Mouse (Mus musculus): ENCODE data around the gene Runx3. TPM values are rescaled to one million over a fixed set of nuclear protein-coding genes. Genes with fewer than 3 reads are reported as not detected.
"Not testable (repeated sequence)": the region's sequence is repeated elsewhere in the genome, so short reads cannot be mapped to it uniquely, and the experiment has no call there.

Runx3 gene
- polyA plus RNA-seq, 1 experiment, result not detected

DNA sequence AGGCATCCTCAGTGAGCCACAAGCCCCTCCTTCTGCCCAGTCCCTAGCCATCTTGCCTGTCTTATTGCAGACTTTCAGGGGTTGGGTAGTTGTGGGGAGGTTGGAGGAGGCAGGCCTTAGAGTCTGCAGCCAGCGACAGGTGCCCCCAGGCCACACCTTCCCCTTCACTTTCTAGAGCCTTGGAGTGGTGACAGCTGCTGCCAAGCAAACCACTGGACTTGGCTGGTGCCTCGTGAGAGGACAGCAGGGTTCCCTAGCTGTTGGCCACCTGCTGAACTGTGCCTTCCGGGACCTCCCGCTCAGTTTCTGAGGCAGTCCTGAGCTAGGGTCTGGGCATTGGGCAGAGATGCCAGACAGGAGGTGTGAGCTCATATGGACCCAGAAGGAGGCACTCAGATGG is 49.0 kb downstream of the Runx3 start:
- no peak for TF ChIP-seq POLR2A (IDR thresholded peaks at IDR 0.05; ENCODE audit: insufficient read depth, low read depth, low read length)
- TF ChIP-seq CTCF (IDR thresholded peaks at IDR 0.05; ENCODE audit: insufficient read depth, low read depth, low read length), result no peak

DNA sequence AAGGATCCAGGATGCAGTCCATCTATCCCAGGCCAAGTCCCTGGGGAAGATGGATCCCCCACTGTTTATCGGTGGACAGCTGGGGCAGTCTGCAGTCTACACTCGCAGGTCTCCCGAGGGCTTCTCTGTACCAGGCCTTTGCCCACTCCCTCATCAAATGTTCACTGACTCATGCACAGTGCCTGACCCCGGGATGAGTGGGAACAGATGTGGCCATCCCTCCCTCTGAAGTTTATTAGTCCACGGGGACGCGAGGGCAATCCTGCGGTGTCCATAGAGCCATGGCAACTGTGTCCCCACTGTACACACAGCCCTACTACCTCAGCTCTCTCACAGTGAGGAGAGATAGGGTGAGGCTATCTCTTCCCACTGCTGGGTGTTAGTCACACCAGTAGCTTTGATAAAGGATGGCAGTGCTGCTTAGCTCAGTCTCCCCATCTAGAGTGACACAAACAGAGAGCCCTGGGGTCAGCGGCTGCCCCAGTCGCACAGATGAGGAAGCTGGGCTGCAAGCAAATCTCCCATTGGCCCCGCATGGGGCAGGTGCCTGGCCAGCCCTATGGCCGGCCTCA is 50.9 kb downstream of the Runx3 start:
- Histone ChIP-seq H3K4me3 (ENCODE audit: insufficient read depth, low read depth, low read length) (no peak overlapping the region), H3K4me1 (ENCODE audit: control insufficient read depth, insufficient read depth, low read length) (peaks cover 9% of the 10 kb centered on the region; the same call in 1 of the 2 replicates), H3K27ac (ENCODE audit: insufficient read depth, low read depth, low read length) (no peak overlapping the region)
- 92% methylated on average over 12 of the region's 12 CpGs for WGBS
- TF ChIP-seq CTCF (IDR thresholded peaks at IDR 0.05; ENCODE audit: insufficient read depth, low read depth, low read length), result no peak
- no peak for TF ChIP-seq POLR2A (IDR thresholded peaks at IDR 0.05; ENCODE audit: insufficient read depth, low read depth, low read length)

More for the DNA sequence above, 49.0 kb downstream of the Runx3 start:
- Histone ChIP-seq H3K4me3 (ENCODE audit: insufficient read depth, low read depth, low read length) (no peak overlapping the region), H3K4me1 (ENCODE audit: control insufficient read depth, insufficient read depth, low read length) (peaks cover 5% of the 10 kb centered on the region; the same call in 1 of the 2 replicates), H3K27ac (ENCODE audit: insufficient read depth, low read depth, low read length) (no peak overlapping the region)
- 72% methylated on average over 4 of the region's 4 CpGs for WGBS

DNA sequence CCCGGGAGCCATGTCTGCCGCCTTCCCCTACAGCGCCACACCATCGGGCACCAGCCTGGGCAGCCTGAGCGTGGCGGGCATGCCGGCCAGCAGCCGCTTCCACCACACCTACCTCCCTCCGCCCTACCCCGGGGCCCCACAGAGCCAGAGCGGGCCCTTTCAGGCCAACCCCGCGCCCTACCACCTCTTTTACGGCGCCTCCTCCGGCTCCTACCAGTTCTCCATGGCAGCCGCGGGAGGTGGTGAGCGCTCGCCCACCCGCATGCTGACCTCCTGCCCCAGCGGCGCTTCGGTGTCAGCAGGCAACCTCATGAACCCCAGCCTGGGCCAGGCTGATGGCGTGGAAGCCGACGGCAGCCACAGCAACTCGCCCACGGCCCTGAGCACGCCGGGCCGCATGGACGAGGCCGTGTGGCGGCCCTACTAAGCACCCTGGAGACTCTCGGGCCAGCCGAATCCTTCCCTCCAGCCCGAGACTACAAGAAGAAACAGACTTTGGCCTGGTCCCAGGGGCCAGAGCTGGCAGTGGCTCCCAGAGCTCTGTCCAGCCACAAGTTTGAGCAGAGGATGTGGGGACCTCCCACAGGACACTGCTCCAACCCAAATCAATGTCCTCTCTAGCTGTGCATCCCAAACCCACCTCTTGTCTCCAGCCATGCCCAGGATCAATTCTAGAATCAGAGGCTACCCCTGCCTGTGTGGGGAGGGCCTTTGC is 55.1 kb downstream of the Runx3 start:
- 23% methylated on average over 38 of the region's 38 CpGs for WGBS
- Histone ChIP-seq H3K4me1 (ENCODE audit: control insufficient read depth, insufficient read depth, low read length) (peaks cover 5% of the 10 kb centered on the region; the same call in 1 of the 2 replicates), H3K27ac (ENCODE audit: insufficient read depth, low read depth, low read length) (no peak overlapping the region), H3K4me3 (ENCODE audit: insufficient read depth, low read depth, low read length) (no peak overlapping the region)
- TF ChIP-seq CTCF (IDR thresholded peaks at IDR 0.05; ENCODE audit: insufficient read depth, low read depth, low read length) (no peak), POLR2A (IDR thresholded peaks at IDR 0.05; ENCODE audit: insufficient read depth, low read depth, low read length) (no peak)

DNA sequence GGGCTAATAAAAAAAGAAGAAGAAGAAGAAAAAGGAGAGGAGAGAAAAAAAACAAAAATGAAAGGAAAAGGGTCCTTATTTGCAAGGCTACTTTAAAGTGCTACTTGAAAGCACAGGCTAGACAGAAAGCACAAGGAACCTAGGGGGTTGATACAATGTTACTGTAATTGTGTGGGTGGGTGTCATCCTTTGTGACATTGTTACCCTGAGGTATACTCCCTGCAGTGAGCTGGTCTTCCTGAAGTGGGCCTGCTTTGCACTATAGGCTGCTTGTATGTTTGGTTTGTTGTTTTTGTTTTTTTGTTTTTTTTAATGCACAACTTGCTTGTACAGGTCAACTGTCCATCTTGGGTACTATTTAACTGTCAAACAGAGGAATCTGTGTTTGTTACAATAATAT is 57.1 kb downstream of the Runx3 start:
- Histone ChIP-seq H3K4me3 (ENCODE audit: insufficient read depth, low read depth, low read length) (no peak overlapping the region), H3K27ac (ENCODE audit: insufficient read depth, low read depth, low read length) (no peak overlapping the region), H3K4me1 (ENCODE audit: control insufficient read depth, insufficient read depth, low read length) (peaks cover 5% of the 10 kb centered on the region; the same call in 1 of the 2 replicates)
- TF ChIP-seq POLR2A (IDR thresholded peaks at IDR 0.05; ENCODE audit: insufficient read depth, low read depth, low read length) (no peak), CTCF (IDR thresholded peaks at IDR 0.05; ENCODE audit: insufficient read depth, low read depth, low read length) (no peak)

DNA sequence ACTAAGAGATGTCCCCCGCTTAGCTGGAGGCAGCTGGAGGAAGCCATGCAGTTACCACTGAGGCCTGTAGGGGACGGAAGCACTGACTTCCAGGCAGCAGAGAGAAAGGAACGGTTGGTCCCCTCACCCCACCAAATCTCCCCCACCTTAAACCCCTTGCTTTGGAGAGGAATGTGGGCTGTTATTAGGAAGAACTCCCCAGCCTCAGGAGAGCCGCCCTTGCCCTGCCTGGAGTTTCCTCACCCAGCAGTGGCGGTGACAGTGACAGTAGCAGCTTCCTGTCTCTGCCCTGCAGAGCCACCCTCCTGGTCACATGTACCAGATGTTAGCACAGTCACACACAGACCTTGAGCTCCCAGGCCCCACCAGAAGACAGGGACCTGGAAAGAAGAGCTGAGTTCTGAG is 58.6 kb downstream of the Runx3 start:
- H3K4me3 ChIP-seq (ENCODE audit: insufficient read depth, low read depth, low read length), result no peak overlapping the region
- no peak overlapping the region for H3K27ac ChIP-seq (ENCODE audit: insufficient read depth, low read depth, low read length)
- 59% methylated on average over 5 of the region's 5 CpGs for WGBS
- H3K4me1 ChIP-seq (ENCODE audit: control insufficient read depth, insufficient read depth, low read length), result peaks cover 5% of the 10 kb centered on the region; the same call in 1 of the 2 replicates
- TF ChIP-seq POLR2A (IDR thresholded peaks at IDR 0.05; ENCODE audit: insufficient read depth, low read depth, low read length) (no peak), CTCF (IDR thresholded peaks at IDR 0.05; ENCODE audit: insufficient read depth, low read depth, low read length) (no peak)

DNA sequence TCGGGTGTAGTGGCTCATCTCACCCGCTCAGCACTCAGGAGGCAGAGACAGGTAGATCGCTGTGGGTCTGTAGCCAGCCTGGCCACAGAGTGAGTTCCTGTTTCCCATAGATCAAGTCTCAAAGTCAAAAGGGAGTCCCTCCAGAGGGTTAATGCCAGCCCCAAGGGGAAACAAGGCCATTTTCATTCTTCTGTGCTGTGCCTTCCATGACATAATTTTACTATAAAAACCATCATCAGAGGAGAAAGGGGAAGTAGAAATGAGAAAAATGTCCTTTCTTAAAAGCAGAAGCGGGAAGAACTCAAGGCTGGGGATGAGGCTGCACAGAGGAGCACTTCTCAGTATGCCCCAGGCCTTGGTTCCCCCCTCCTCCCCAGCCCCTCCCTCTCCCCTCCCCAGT is 61.4 kb downstream of the Runx3 start:
- no peak overlapping the region for H3K4me3 ChIP-seq (ENCODE audit: insufficient read depth, low read depth, low read length)
- 93% methylated on average over 4 of the region's 4 CpGs for WGBS
- TF ChIP-seq CTCF (IDR thresholded peaks at IDR 0.05; ENCODE audit: insufficient read depth, low read depth, low read length), result no peak
- TF ChIP-seq POLR2A (IDR thresholded peaks at IDR 0.05; ENCODE audit: insufficient read depth, low read depth, low read length), result no peak
- no peaks in the 10 kb centered on the region for H3K4me1 ChIP-seq (ENCODE audit: control insufficient read depth, insufficient read depth, low read length)
- no peak overlapping the region for H3K27ac ChIP-seq (ENCODE audit: insufficient read depth, low read depth, low read length)

DNA sequence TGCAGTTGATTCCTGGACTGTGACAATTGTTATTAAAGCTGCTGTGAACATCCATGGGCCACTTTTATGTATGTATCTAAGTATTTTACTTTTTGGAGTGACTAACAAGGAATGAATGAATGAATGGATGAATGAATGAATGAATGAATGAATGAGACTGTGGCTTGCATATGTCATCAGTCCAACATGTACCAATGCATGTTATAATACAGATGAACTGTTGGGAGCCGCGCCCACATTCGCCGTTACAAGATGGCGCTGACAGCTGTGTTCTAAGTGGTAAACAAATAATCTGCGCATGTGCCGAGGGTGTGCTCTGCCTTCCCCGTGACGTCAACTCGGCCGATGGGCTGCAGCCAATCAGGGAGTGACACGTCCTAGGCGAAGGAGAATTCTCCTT is 63.8 kb downstream of the Runx3 start:
- WGBS, result 99% methylated on average over 7 of the region's 13 CpGs
- H3K4me3 ChIP-seq (ENCODE audit: insufficient read depth, low read depth, low read length); H3K4me1 ChIP-seq (ENCODE audit: control insufficient read depth, insufficient read depth, low read length); H3K27ac ChIP-seq (ENCODE audit: insufficient read depth, low read depth, low read length): not testable (repeated sequence)

DNA sequence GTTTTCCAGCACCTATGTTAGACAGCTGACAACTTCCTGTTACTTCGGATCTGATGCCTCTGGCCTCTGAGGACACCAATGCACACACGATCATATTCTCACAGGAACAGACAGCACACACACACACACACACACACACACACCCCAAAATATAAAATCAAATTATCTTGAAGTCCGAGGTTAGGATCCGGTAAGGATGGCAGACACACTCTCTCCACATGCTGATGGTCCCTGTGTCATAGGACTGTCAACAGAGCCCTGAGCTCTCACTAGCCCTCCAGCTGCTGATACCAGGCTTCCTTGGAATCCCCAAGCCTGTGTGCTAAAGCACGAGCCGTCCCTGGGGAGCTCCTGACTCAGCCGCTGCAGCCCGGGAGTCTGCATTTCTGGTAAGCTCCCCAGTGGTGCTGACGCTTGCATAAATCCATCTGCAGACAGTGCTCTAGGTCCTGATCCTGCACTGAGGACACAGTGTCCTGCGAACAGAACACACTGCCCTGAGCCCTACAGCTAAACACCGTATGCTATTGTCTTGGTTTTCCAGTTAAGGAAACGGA is 69.1 kb downstream of the Runx3 start:
- 86% methylated on average over 12 of the region's 12 CpGs for WGBS
- Histone ChIP-seq H3K4me1 (ENCODE audit: control insufficient read depth, insufficient read depth, low read length) (no peaks in the 10 kb centered on the region), H3K27ac (ENCODE audit: insufficient read depth, low read depth, low read length) (no peak overlapping the region), H3K4me3 (ENCODE audit: insufficient read depth, low read depth, low read length) (no peak overlapping the region)
- TF ChIP-seq POLR2A (IDR thresholded peaks at IDR 0.05; ENCODE audit: insufficient read depth, low read depth, low read length), result no peak
- TF ChIP-seq CTCF (IDR thresholded peaks at IDR 0.05; ENCODE audit: insufficient read depth, low read depth, low read length), result no peak

DNA sequence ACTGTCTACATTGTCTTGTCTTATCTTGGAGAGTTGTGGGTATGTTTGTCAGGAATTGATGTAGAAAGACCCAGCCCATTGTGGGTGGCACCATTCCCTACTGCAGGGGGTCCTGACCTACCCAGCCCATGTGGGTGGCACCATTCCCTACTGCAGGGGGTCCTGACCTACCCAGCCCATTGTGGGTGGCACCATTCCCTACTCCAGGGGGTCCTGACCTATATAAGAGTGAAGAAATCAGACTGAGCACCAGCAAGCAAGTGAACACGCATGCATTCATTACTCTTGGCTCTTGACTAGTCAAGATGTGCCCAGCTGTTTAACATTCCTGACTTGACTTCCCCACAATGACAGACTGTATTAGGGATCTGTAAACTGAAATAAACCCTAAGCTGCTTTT is 69.9 kb downstream of the Runx3 start:
- H3K27ac ChIP-seq (ENCODE audit: insufficient read depth, low read depth, low read length), result no peak overlapping the region
- H3K4me3 ChIP-seq (ENCODE audit: insufficient read depth, low read depth, low read length), result no peak overlapping the region
- 100% methylated on average over 1 of the region's 1 CpGs for WGBS
- no peaks in the 10 kb centered on the region for H3K4me1 ChIP-seq (ENCODE audit: control insufficient read depth, insufficient read depth, low read length)
- TF ChIP-seq POLR2A (IDR thresholded peaks at IDR 0.05; ENCODE audit: insufficient read depth, low read depth, low read length) (no peak), CTCF (IDR thresholded peaks at IDR 0.05; ENCODE audit: insufficient read depth, low read depth, low read length) (no peak)

Data from olfactory bulb, adult 2 months (tissue).